Mouse (Mus musculus) heart, embryonic 15.5 days (tissue): ENCODE data around the gene Ace2. TPM values are rescaled to one million over a fixed set of nuclear protein-coding genes. Genes with fewer than 3 reads are reported as not detected.

Experiments
- ATAC-seq: fragments of 200-750 bp; cut with Nextera tagmentation; replicated peaks from 2 replicates; pipeline ENCODE4 v1.8.0; 2017; ENCODE audit warnings: low read depth, moderate TSS enrichment; ENCODE audit not compliant: insufficient number of reproducible peaks, insufficient read depth, low FRiP score
- H3K27ac ChIP-seq: fragments of 300-500 bp; sonication (generic); 2 replicates; pipeline ENCODE4 v1.5.1; 2015; ENCODE audit warnings: mild to moderate bottlenecking, inconsistent platforms
- H3K27me3 ChIP-seq: fragments of 300-500 bp; sonication (generic); 2 replicates; pipeline ENCODE4 v1.6.1; 2015; ENCODE audit warnings: inconsistent platforms
- H3K36me3 ChIP-seq: fragments of 300-500 bp; sonication (generic); 2 replicates; pipeline ENCODE4 v1.6.1; 2015; ENCODE audit warnings: mild to moderate bottlenecking, inconsistent platforms
- H3K4me1 ChIP-seq: fragments of 300-500 bp; sonication (generic); replicated peaks from 2 replicates; pipeline ENCODE4 v1.6.1; 2015; ENCODE audit warnings: inconsistent platforms
- H3K4me2 ChIP-seq: fragments of 300-500 bp; sonication (generic); 2 replicates; pipeline ENCODE4 v1.6.1; 2015; ENCODE audit warnings: inconsistent platforms, mild to moderate bottlenecking, moderate library complexity
- H3K4me3 ChIP-seq: fragments of 300-500 bp; sonication (generic); 2 replicates; pipeline ENCODE4 v1.5.1; 2015; ENCODE audit warnings: mild to moderate bottlenecking, inconsistent platforms
- H3K9ac ChIP-seq: fragments of 300-500 bp; sonication (generic); 2 replicates; pipeline ENCODE4 v1.6.1; 2015; ENCODE audit warnings: mild to moderate bottlenecking, inconsistent platforms
- H3K9me3 ChIP-seq: fragments of 300-500 bp; sonication (generic); replicated peaks from 2 replicates; pipeline ENCODE4 v1.6.1; 2016; ENCODE audit warnings: inconsistent platforms
- WGBS: fragments of 180-500 bp; shearing (Covaris S2); methylation state at CpG from one replicate; pipeline ENCODE4 v1.1.7; 2015; ENCODE audit warnings: mixed read lengths; 5-methylcytosine and 5-hydroxymethylcytosine counted together
- polyA plus RNA-seq: library from polyadenylated mRNA; unstranded; fragments of >200 nt; fragmentation: Nextera tagmentation; extraction: Ambion mirVana; gene quantifications from 2 replicates; pipeline ENCODE4 v1.2.1, GENCODE M21; 2015

The Ace2 gene
- polyA plus RNA-seq, 1 experiment from 2014 or later: 1.1 TPM

GRCm38 (mm10) chrX:164183844-164184243, 44.7 kb downstream of the Ace2 start:
- no peak overlapping the region for H3K4me3 ChIP-seq
- no peaks in the 10 kb centered on the region for H3K36me3 ChIP-seq
- H3K4me2 ChIP-seq: no peak overlapping the region
- H3K27ac ChIP-seq: no peak overlapping the region
- no peak overlapping the region for H3K9ac ChIP-seq
- no peak for ATAC-seq
- no peaks in the 10 kb centered on the region for H3K9me3 ChIP-seq
- 26% methylated on average over 3 of the region's 3 CpGs for WGBS
- H3K27me3 ChIP-seq: no peaks in the 10 kb centered on the region; the same call in 1 of the 2 replicates
- H3K4me1 ChIP-seq: no peaks in the 10 kb centered on the region

GRCm38 (mm10) chrX:164189880-164190279, 50.7 kb downstream of the Ace2 start:
- no peak overlapping the region for H3K27ac ChIP-seq
- H3K27me3 ChIP-seq: no peaks in the 10 kb centered on the region
- no peaks in the 10 kb centered on the region for H3K4me1 ChIP-seq
- H3K36me3 ChIP-seq: no peaks in the 10 kb centered on the region
- no peak overlapping the region for H3K4me3 ChIP-seq
- ATAC-seq: no peak
- no peaks in the 10 kb centered on the region for H3K9me3 ChIP-seq
- H3K9ac ChIP-seq: no peak overlapping the region
- H3K4me2 ChIP-seq: no peak overlapping the region

DNA sequence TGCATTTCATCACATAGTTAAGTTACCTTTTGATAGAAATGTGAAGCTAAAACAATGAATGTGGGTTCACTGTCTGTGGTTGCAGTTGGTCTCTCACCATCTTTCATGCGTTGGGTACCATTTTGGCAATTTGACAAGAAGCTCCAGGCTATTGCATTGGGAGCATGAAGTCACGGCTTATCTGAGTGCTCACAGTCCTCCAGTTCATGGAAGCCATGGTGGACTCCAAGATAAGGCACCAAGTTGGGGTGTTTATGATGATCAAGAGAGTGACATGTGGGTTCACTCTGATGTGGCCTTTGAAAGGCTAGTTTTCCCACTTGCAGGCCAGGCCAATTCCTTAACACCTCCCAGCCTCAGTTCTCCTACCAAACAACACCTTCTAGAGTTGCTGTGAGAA, 58.5 kb downstream of the Ace2 start:
- H3K9ac ChIP-seq: no peak overlapping the region
- no peak for ATAC-seq
- no peak overlapping the region for H3K4me2 ChIP-seq
- WGBS: 86% methylated on average over 2 of the region's 2 CpGs
- no peaks in the 10 kb centered on the region for H3K9me3 ChIP-seq
- H3K27me3 ChIP-seq: no peaks in the 10 kb centered on the region
- H3K4me1 ChIP-seq: no peaks in the 10 kb centered on the region
- no peak overlapping the region for H3K27ac ChIP-seq
- no peak overlapping the region for H3K4me3 ChIP-seq
- no peaks in the 10 kb centered on the region for H3K36me3 ChIP-seq

GRCm38 (mm10) chrX:164200547-164200946, 61.4 kb downstream of the Ace2 start:
- no peaks in the 10 kb centered on the region for H3K36me3 ChIP-seq
- no peak overlapping the region for H3K27ac ChIP-seq
- H3K27me3 ChIP-seq: no peaks in the 10 kb centered on the region
- H3K4me3 ChIP-seq: no peak overlapping the region
- H3K9me3 ChIP-seq: no peaks in the 10 kb centered on the region
- no peaks in the 10 kb centered on the region for H3K4me1 ChIP-seq
- no peak overlapping the region for H3K9ac ChIP-seq
- H3K4me2 ChIP-seq: no peak overlapping the region
- WGBS: 73% methylated on average over 5 of the region's 5 CpGs
- ATAC-seq: no peak

GRCm38 (mm10) chrX:164221989-164222388, 82.9 kb downstream of the Ace2 start:
- H3K9me3 ChIP-seq: no peaks in the 10 kb centered on the region
- H3K4me3 ChIP-seq: no peak overlapping the region
- no peak overlapping the region for H3K9ac ChIP-seq
- no peaks in the 10 kb centered on the region for H3K4me1 ChIP-seq
- 75% methylated on average over 2 of the region's 2 CpGs for WGBS
- no peaks in the 10 kb centered on the region for H3K27me3 ChIP-seq
- ATAC-seq: no peak
- no peaks in the 10 kb centered on the region for H3K36me3 ChIP-seq
- H3K4me2 ChIP-seq: no peak overlapping the region
- H3K27ac ChIP-seq: no peak overlapping the region

DNA sequence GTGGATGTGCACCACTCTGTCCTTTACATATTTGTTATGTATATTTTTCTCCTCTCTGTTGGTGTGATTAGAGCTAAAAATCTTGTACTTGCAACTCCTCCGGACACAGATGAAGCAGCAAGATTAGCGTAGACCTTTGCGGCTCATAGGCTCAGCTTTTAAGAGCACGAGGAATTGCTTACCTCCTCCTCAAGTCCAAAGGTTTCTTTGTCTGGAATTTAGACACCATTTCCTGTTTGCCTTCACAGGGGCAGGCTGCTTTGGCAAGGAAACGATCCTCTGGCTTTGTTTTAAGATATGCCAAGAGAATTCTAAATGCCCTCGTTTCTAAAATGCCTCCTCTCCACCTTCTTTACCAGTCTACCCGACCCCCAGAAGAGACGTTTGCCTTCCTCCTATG, 94.2 kb downstream of the Ace2 start:
- H3K9me3 ChIP-seq: no peaks in the 10 kb centered on the region
- no peaks in the 10 kb centered on the region for H3K4me1 ChIP-seq
- H3K9ac ChIP-seq: no peak overlapping the region
- no peak for ATAC-seq
- no peaks in the 10 kb centered on the region for H3K36me3 ChIP-seq
- H3K4me3 ChIP-seq: no peak overlapping the region
- H3K4me2 ChIP-seq: no peak overlapping the region
- 45% methylated on average over 8 of the region's 8 CpGs for WGBS
- no peak overlapping the region for H3K27ac ChIP-seq
- H3K27me3 ChIP-seq: no peaks in the 10 kb centered on the region

Other genes with a start within 250 kb of the Ace2 start
- gene Ap1s2, start 230.3 kb upstream of the Ace2 start, polyA plus RNA-seq: 16.4 and 18.7 TPM in 2 replicates
- 26.3 and 27.8 TPM in 2 replicates for gene Zrsr2, start 180.7 kb upstream of the Ace2 start, polyA plus RNA-seq
- gene Car5b, start 111.3 kb upstream of the Ace2 start, polyA plus RNA-seq: 0.37 and 0.38 TPM in 2 replicates
- gene Siah1b, start 62.8 kb upstream of the Ace2 start, polyA plus RNA-seq: 17.8 TPM in 2 replicates
- gene Cltrn, start 50.5 kb upstream of the Ace2 start, polyA plus RNA-seq: not detected in 2 replicates
- 4.5 and 4.6 TPM in 2 replicates for gene Bmx, start 118.9 kb downstream of the Ace2 start, polyA plus RNA-seq
- gene Pir, start 130.0 kb downstream of the Ace2 start, polyA plus RNA-seq: 6.2 and 8.9 TPM in 2 replicates
- gene Vegfd, start 234.0 kb downstream of the Ace2 start, polyA plus RNA-seq: 4.7 and 6.1 TPM in 2 replicates